Mouse (Mus musculus) stomach, embryonic 16.5 days (tissue): ENCODE results near the gene Utp20. TPM values are rescaled to one million over a fixed set of nuclear protein-coding genes. Genes with fewer than 3 reads are reported as not detected.
A peak's percentile ranks its signal among the peaks of the same experiment; 100 is the strongest.

Experiments used
- ATAC-seq: fragments of 200-750 bp; cut with Nextera tagmentation; 2 replicates; pipeline ENCODE4 v1.8.0; 2017; ENCODE audit warnings: moderate number of reproducible peaks, moderate TSS enrichment; ENCODE audit not compliant: insufficient read depth, low FRiP score
- H3K27ac ChIP-seq: fragments of 300-500 bp; sonication (generic); 2 replicates; pipeline ENCODE4 v1.5.1; 2014; ENCODE audit warnings: low read length
- H3K27me3 ChIP-seq: fragments of 300-500 bp; sonication (generic); 2 replicates; pipeline ENCODE4 v1.6.1; 2014; ENCODE audit warnings: low read length, control low read depth, mixed read lengths; ENCODE audit not compliant: control insufficient read depth, insufficient read depth
- H3K36me3 ChIP-seq: fragments of 300-500 bp; sonication (generic); 2 replicates; pipeline ENCODE4 v1.6.1; 2014; ENCODE audit warnings: low read length; ENCODE audit not compliant: control insufficient read depth, insufficient read depth
- H3K4me1 ChIP-seq: fragments of 300-500 bp; sonication (generic); 2 replicates; pipeline ENCODE4 v1.6.1; 2014; ENCODE audit warnings: low read length, control low read depth, mixed read lengths; ENCODE audit not compliant: control insufficient read depth, insufficient read depth
- H3K4me2 ChIP-seq: fragments of 300-500 bp; sonication (generic); 2 replicates; pipeline ENCODE4 v1.6.1; 2014; ENCODE audit warnings: low read depth, low read length, mixed read lengths
- H3K4me3 ChIP-seq: fragments of 300-500 bp; sonication (generic); replicated peaks from 2 replicates; pipeline ENCODE4 v1.5.1; 2014; ENCODE audit warnings: mild to moderate bottlenecking, low read length
- H3K9ac ChIP-seq: fragments of 300-500 bp; sonication (generic); 2 replicates; pipeline ENCODE4 v1.6.1; 2014; ENCODE audit warnings: low read length
- H3K9me3 ChIP-seq: fragments of 300-500 bp; sonication (generic); replicated peaks from 2 replicates; pipeline ENCODE4 v1.6.1; 2016; ENCODE audit warnings: low read length, control low read depth; ENCODE audit not compliant: control insufficient read depth
- WGBS: fragments of 180-500 bp; shearing (Covaris S2); extraction: QIAGEN DNeasy Blood & Tissue Kit; methylation state at CpG from one replicate; pipeline ENCODE4 v1.1.7; 2014; 5-methylcytosine and 5-hydroxymethylcytosine counted together
- polyA plus RNA-seq: library from polyadenylated mRNA; unstranded; fragments of >200 nt; fragmentation: Nextera tagmentation; extraction: Ambion mirVana; gene quantifications from 2 replicates; pipeline ENCODE4 v1.2.1, GENCODE M21; 2015

Utp20 gene
- polyA plus RNA-seq, 1 experiment from 2014 or later, result 13.4 TPM

- peak overlapping the region; percentile 99 for H3K4me3 ChIP-seq
- H3K36me3 ChIP-seq, result no peaks in the 10 kb centered on the region
- H3K4me2 ChIP-seq, result peak overlapping the region; percentile 86
- peak overlapping the region; percentile 99 for H3K9ac ChIP-seq
- H3K27me3 ChIP-seq, result no peaks in the 10 kb centered on the region
- peak overlapping the region; percentile 92 for H3K27ac ChIP-seq
- under 1% methylated on average over 55 of the region's 61 CpGs for WGBS
- H3K4me1 ChIP-seq, result peaks cover 13% of the 10 kb centered on the region
- peak; percentile 17; the same call in 1 of the 2 replicates for ATAC-seq
- no peaks in the 10 kb centered on the region for H3K9me3 ChIP-seq
Measured at GRCm38 (mm10) chr10:88731496-88732308, 94.9 kb downstream of the Utp20 start.

- Histone ChIP-seq H3K9ac (peak within 1 kb of the TSS; percentile 99), H3K27me3 (no peaks in the 10 kb centered on the region), H3K36me3 (no peaks in the 10 kb centered on the region), H3K4me2 (peak within 1 kb of the TSS; percentile 93), H3K27ac (peak within 1 kb of the TSS; percentile 92), H3K4me3 (peak within 1 kb of the TSS; percentile 99), H3K9me3 (no peaks in the 10 kb centered on the region), H3K4me1 (peaks cover 13% of the 10 kb centered on the region)
- under 1% methylated on average over 65 of the region's 65 CpGs for WGBS
- peak; percentile 95 for ATAC-seq
Measured at GRCm38 (mm10) chr10:88730571-88731495, 95.8 kb downstream of the Utp20 start, which contains the start of gene Arl1. Gene Arl1, plus strand, starts transcription at chr10:88730858.

GRCm38 (mm10) chr10:88728166-88728565, 98.4 kb downstream of the Utp20 start:
- Histone ChIP-seq H3K27ac (no peak overlapping the region), H3K4me3 (no peak overlapping the region), H3K9ac (no peak overlapping the region), H3K27me3 (no peaks in the 10 kb centered on the region), H3K9me3 (no peaks in the 10 kb centered on the region), H3K36me3 (no peaks in the 10 kb centered on the region), H3K4me2 (no peak overlapping the region), H3K4me1 (peaks cover 12% of the 10 kb centered on the region)
- no peak for ATAC-seq
- 71% methylated on average over 8 of the region's 8 CpGs for WGBS

GRCm38 (mm10) chr10:88727128-88727527, 99.5 kb downstream of the Utp20 start:
- Histone ChIP-seq H3K4me1 (peaks cover 3% of the 10 kb centered on the region), H3K4me3 (no peak overlapping the region), H3K36me3 (no peaks in the 10 kb centered on the region), H3K9me3 (no peaks in the 10 kb centered on the region), H3K27ac (no peak overlapping the region), H3K4me2 (no peak overlapping the region), H3K9ac (no peak overlapping the region), H3K27me3 (no peaks in the 10 kb centered on the region)
- no peak for ATAC-seq
- 45% methylated on average over 1 of the region's 1 CpGs for WGBS

GRCm38 (mm10) chr10:88725343-88725742, 101.3 kb downstream of the Utp20 start:
- Histone ChIP-seq H3K9ac (no peak overlapping the region), H3K36me3 (no peaks in the 10 kb centered on the region), H3K4me3 (no peak overlapping the region), H3K9me3 (no peaks in the 10 kb centered on the region), H3K4me1 (peaks cover 2% of the 10 kb centered on the region), H3K4me2 (no peak overlapping the region), H3K27ac (no peak overlapping the region), H3K27me3 (no peaks in the 10 kb centered on the region)
- WGBS, result 51% methylated on average over 2 of the region's 2 CpGs
- ATAC-seq, result no peak

- no peaks in the 10 kb centered on the region for H3K4me1 ChIP-seq
- H3K9ac ChIP-seq, result no peak overlapping the region
- H3K27ac ChIP-seq, result no peak overlapping the region
- no peaks in the 10 kb centered on the region for H3K27me3 ChIP-seq
- ATAC-seq, result no peak
- WGBS, result 31% methylated on average over 1 of the region's 1 CpGs
- no peak overlapping the region for H3K4me3 ChIP-seq
- no peaks in the 10 kb centered on the region for H3K9me3 ChIP-seq
- no peak overlapping the region for H3K4me2 ChIP-seq
- no peaks in the 10 kb centered on the region for H3K36me3 ChIP-seq
Measured at GRCm38 (mm10) chr10:88719618-88720017, 107.0 kb downstream of the Utp20 start.

- WGBS, result 39% methylated on average over 2 of the region's 2 CpGs
- ATAC-seq, result no peak
- H3K9me3 ChIP-seq, result no peaks in the 10 kb centered on the region
Measured at GRCm38 (mm10) chr10:88717756-88718025, 108.9 kb downstream of the Utp20 start.

GRCm38 (mm10) chr10:88716986-88717755, 109.4 kb downstream of the Utp20 start:
- H3K9me3 ChIP-seq, result no peaks in the 10 kb centered on the region
- WGBS, result 48% methylated on average over 13 of the region's 13 CpGs
- no peaks in the 10 kb centered on the region for H3K4me1 ChIP-seq
- no peak overlapping the region for H3K9ac ChIP-seq
- no peaks in the 10 kb centered on the region for H3K36me3 ChIP-seq
- H3K4me3 ChIP-seq, result no peak overlapping the region
- H3K4me2 ChIP-seq, result no peak overlapping the region
- ATAC-seq, result no peak
- H3K27me3 ChIP-seq, result no peaks in the 10 kb centered on the region
- no peak overlapping the region for H3K27ac ChIP-seq

More at GRCm38 (mm10) chr10:88717756-88718025, 108.9 kb downstream of the Utp20 start:
- Histone ChIP-seq H3K9ac (no peak overlapping the region), H3K4me3 (no peak overlapping the region), H3K4me2 (no peak overlapping the region), H3K27me3 (no peaks in the 10 kb centered on the region), H3K27ac (no peak overlapping the region), H3K4me1 (no peaks in the 10 kb centered on the region), H3K36me3 (no peaks in the 10 kb centered on the region)
